Mouse (Mus musculus) CH12.LX (cell line): ENCODE measurements around the gene Hist1h3c. TPM values are rescaled to one million over a fixed set of nuclear protein-coding genes. Genes with fewer than 3 reads are reported as not detected.
"Not testable (repeated sequence)": the region's sequence is repeated elsewhere in the genome, so short reads cannot be mapped to it uniquely, and the experiment has no call there.

Experiments
- DNase-seq: peaks from one replicate; pipeline ENCODE4 v3.0.0-alpha.2; 2013; ENCODE audit errors: extremely low read depth
- H3K27ac ChIP-seq: 2 replicates; pipeline ENCODE4 v1.5.1; 2012; ENCODE audit warnings: low read depth, mild to moderate bottlenecking, control low read depth, moderate library complexity; ENCODE audit not compliant: insufficient read depth
- H3K27me3 ChIP-seq: replicated peaks from 2 replicates; pipeline ENCODE3; 2012; ENCODE audit warnings: inconsistent platforms
- H3K36me3 ChIP-seq, 2 experiments: replicated peaks in 1 of 2; 2 replicates each; pipeline versions ENCODE3 to v1.6.1; 2012; ENCODE audit warnings: inconsistent platforms in 1 of 2, low read length in 1 of 2, mild to moderate bottlenecking in 1 of 2, mixed read lengths in 1 of 2, moderate library complexity in 1 of 2; ENCODE audit not compliant: control insufficient read depth in 1 of 2, insufficient read depth in 1 of 2
- H3K4me1 ChIP-seq, 2 experiments: 2 replicates each; pipeline ENCODE4 v1.6.1; 2012; ENCODE audit warnings: inconsistent platforms in 1 of 2, moderate library complexity in 1 of 2; ENCODE audit not compliant: insufficient read depth in 2 of 2, control insufficient read depth in 1 of 2
- H3K4me2 ChIP-seq: 2 replicates; pipeline ENCODE4 v1.6.1; 2012; ENCODE audit warnings: low read depth, mild to moderate bottlenecking, control low read depth; ENCODE audit not compliant: poor library complexity, insufficient read depth, severe bottlenecking
- H3K4me3 ChIP-seq, 3 experiments: fragments of 150-350 bp in 1 of 3; sonication (generic) in 1 of 3; replicated peaks in 1 of 3; 2 replicates each; pipeline versions ENCODE3 to v1.5.1; 2011 to 2012; ENCODE audit warnings: low read depth in 2 of 3, low read length in 2 of 3, mild to moderate bottlenecking in 2 of 3, moderate library complexity in 2 of 3, control low read depth in 1 of 3, improper control_type of control experiment in 1 of 3, inconsistent platforms in 1 of 3, mixed read lengths in 1 of 3; ENCODE audit not compliant: poor library complexity in 1 of 3
- H3K79me2 ChIP-seq: replicated peaks from 2 replicates; pipeline ENCODE4 v1.6.1; 2012; ENCODE audit warnings: mild to moderate bottlenecking, moderate library complexity; ENCODE audit not compliant: control insufficient read depth, poor library complexity, insufficient read depth, severe bottlenecking; ENCODE audit errors: extremely low read depth
- H3K9ac ChIP-seq: 2 replicates; pipeline ENCODE4 v1.6.1; 2012; ENCODE audit warnings: low read depth, mild to moderate bottlenecking, control low read depth, moderate library complexity; ENCODE audit not compliant: insufficient read depth
- H3K9me3 ChIP-seq: replicated peaks from 2 replicates; pipeline ENCODE3; 2012; ENCODE audit warnings: low read length, inconsistent platforms, mixed read lengths
- BHLHE40 ChIP-seq: IDR thresholded peaks from 2 replicates; pipeline ENCODE4 v1.6.1; 2011; ENCODE audit warnings: mild to moderate bottlenecking, low read depth, low read length, improper control_type of control experiment
- E2F4 ChIP-seq: IDR thresholded peaks from 2 replicates; pipeline ENCODE4 v1.6.1; 2011; ENCODE audit warnings: low read depth, low read length, improper control_type of control experiment; ENCODE audit not compliant: insufficient replicate concordance
- EP300 ChIP-seq: IDR thresholded peaks from 2 replicates; pipeline ENCODE4 v1.6.1; 2011; ENCODE audit warnings: low read length, improper control_type of control experiment
- JUN ChIP-seq: IDR thresholded peaks from 2 replicates; pipeline ENCODE4 v1.6.1; 2011; ENCODE audit warnings: low read depth, mild to moderate bottlenecking, low read length, improper control_type of control experiment, moderate library complexity; ENCODE audit not compliant: insufficient read depth
- KAT2A ChIP-seq: IDR thresholded peaks from 2 replicates; pipeline ENCODE4 v1.6.1; 2012; ENCODE audit warnings: low read length, improper control_type of control experiment, inconsistent platforms; ENCODE audit not compliant: insufficient replicate concordance
- MAX ChIP-seq: IDR thresholded peaks from 2 replicates; pipeline ENCODE4 v1.6.1; 2011; ENCODE audit warnings: low read length, improper control_type of control experiment
- RCOR1 ChIP-seq: conservative IDR thresholded peaks from 2 replicates; pipeline ENCODE4 v1.6.1; 2012; ENCODE audit warnings: low read depth, mild to moderate bottlenecking, inconsistent platforms, low read length, improper control_type of control experiment
- SIN3A ChIP-seq: IDR thresholded peaks from 2 replicates; pipeline ENCODE4 v1.6.1; 2012; ENCODE audit warnings: low read length, improper control_type of control experiment, inconsistent platforms
- ZC3H11A ChIP-seq: IDR thresholded peaks from 2 replicates; pipeline ENCODE4 v1.6.1; 2012; ENCODE audit warnings: low read depth, mild to moderate bottlenecking, inconsistent platforms, low read length, improper control_type of control experiment
- ZKSCAN1 ChIP-seq: IDR thresholded peaks from 2 replicates; pipeline ENCODE4 v1.6.1; 2012; ENCODE audit warnings: low read depth, inconsistent platforms, low read length, improper control_type of control experiment, borderline replicate concordance
- ZNF384 ChIP-seq: IDR thresholded peaks from 2 replicates; pipeline ENCODE4 v1.6.1; 2012; ENCODE audit warnings: low read depth, low read length, improper control_type of control experiment, inconsistent platforms
- dilution Hi-C: fragments of 300-500 bp; cut with MboI; formaldehyde crosslinking; loops from 2 replicates; pipeline ENCODE4 v1.14.3; 2020; ENCODE audit warnings: low sequenced_read_pairs; ENCODE audit not compliant: extremely low pct_unique_long_range_greater_than_20kb, extremely low pct_ligation_motif_present
- in situ Hi-C: fragments of 300-500 bp; cut with MboI; formaldehyde crosslinking; loops from 3 replicates; pipeline ENCODE4 v1.14.3; 2019; ENCODE audit warnings: low sequenced_read_pairs, low pct_ligation_motif_present, low pct_unique_long_range_greater_than_20kb, mixed read lengths
- polyA plus RNA-seq: library from polyadenylated mRNA; unstranded; fragments of >175 nt; gene quantifications from 2 replicates; pipeline ENCODE4 v1.2.1, GENCODE M21; 2012; ENCODE audit warnings: low read depth; ENCODE audit not compliant: insufficient read length
- total RNA-seq, 2 experiments: library from RNA; depleted of rRNA; stranded (reverse); fragments of 300-350 nt in 1 of 2; fragments of >200 nt in 1 of 2; gene quantifications; 2 replicates each; pipeline ENCODE4 v1.2.3; 2012 to 2014

Hist1h3c gene
- total and polyA plus RNA-seq, 3 experiments, result 7.3 to 1,847 (median 73.1) TPM

DNA sequence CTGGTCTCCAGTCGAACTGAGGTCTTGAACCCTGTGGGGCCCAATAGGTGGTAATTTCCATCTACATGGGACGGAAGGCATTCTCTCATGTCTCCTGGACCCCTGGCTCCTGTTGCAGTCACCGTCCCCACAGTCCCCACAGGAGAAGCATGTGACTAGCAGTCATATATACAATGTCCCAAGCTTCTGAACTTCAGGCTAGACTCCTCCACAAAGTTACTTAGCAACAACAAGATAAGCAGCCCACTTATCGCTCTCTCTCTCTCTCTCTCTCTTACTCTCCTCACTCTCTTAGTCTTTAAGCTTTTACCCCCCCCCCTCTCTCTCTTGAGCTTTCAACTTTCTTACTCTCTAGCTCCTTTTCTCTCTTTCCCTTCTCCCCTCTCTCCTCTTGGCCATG lies 21.2 kb downstream of the Hist1h3c start:
- H3K9me3 ChIP-seq, result no peaks in the 10 kb centered on the region
- H3K36me3 ChIP-seq, result no peaks in the 10 kb centered on the region
- in situ Hi-C loops (loop anchor here (10.0 kb wide), 1 partner anchor 89 kb away; no protein-coding TSS in a partner anchor), dilution Hi-C loops (no loop called here)
- no peak overlapping the region for H3K9ac ChIP-seq
- H3K4me2 ChIP-seq, result no peak overlapping the region
- H3K27me3 ChIP-seq, result no peaks in the 10 kb centered on the region
- no peak for DNase-seq
- H3K27ac ChIP-seq, result no peak overlapping the region
- TF ChIP-seq KAT2A, result no peak
- H3K4me1 ChIP-seq, result no peaks in the 10 kb centered on the region
- H3K79me2 ChIP-seq, result no peaks in the 10 kb centered on the region
- H3K4me3 ChIP-seq, result no peak overlapping the region

DNA sequence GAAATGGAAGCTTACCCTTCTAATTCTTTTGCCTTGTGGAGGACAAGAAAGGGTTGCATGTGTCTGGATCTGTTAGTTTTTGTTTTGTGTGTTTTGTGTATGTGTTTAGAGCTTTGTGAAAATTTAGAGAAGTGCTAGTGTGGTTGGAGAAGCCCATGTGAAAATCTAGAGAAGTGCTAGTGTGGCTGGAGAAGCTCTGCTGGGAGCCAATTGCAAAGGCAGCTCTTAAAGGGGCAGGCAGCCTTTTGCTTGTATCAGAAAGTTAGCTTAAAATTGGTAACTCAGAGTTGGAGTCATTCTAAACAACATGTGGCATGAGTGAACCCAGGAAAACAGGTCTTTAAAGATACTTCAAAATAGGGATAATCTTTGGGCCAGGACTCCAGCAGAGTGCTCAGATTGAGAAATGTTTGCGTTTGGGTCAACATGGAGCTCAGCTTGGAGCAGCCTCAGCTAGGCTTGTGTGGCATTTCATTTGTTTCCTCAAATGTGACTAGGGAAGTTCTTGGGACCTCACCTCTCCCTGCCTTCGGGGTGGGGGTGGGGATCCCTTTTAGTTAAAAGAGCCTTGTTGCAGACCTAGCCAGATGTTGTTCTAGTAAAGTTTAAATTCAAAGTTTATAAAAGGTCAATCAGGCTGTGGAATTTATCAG lies 27.7 kb downstream of the Hist1h3c start:
- H3K4me2 ChIP-seq, H3K36me3 ChIP-seq, DNase-seq, H3K79me2 ChIP-seq, dilution Hi-C loops, H3K4me1 ChIP-seq, H3K27ac ChIP-seq, H3K27me3 ChIP-seq, H3K9ac ChIP-seq, in situ Hi-C loops, H3K9me3 ChIP-seq, H3K4me3 ChIP-seq: not testable (repeated sequence)

DNA sequence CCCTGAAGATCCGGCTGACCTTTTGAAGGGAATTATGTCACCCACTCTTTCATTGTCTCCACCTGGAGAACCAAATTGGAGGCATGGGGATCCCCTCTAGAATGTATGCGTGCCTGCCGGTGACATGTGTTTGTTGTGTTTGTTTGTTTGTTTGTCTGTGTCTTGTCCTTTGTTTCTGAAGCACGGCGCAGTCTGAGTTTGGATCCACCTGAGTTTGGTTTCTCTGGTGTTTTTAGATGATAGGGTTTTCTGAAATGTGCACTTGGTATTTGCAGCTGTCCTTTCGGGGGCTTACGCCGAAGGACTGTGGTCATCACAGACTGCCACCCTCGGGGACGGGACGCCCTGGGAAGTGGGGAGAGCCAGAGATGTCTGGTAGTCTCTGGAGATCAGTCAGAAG lies 28.2 kb downstream of the Hist1h3c start:
- no peak overlapping the region for H3K9ac ChIP-seq

More for the DNA sequence above, 28.2 kb downstream of the Hist1h3c start:
- TF ChIP-seq BHLHE40 (no peak), E2F4 (no peak), ZC3H11A (no peak), ZNF384 (no peak), EP300 (no peak), JUN (no peak), ZKSCAN1 (no peak), SIN3A (no peak), RCOR1 (no peak), KAT2A (no peak), MAX (no peak)
- in situ Hi-C loops (no loop called here), dilution Hi-C loops (no loop called here)
- Histone ChIP-seq H3K9me3 (no peaks in the 10 kb centered on the region), H3K4me2 (no peak overlapping the region), H3K4me1 (peaks cover 0 to 3% of the 10 kb centered on the region in 2 experiments; a peak in 1 of 4 replicates), H3K4me3 (no peak overlapping the region), H3K79me2 (no peaks in the 10 kb centered on the region), H3K27me3 (no peaks in the 10 kb centered on the region), H3K36me3 (no peaks in the 10 kb centered on the region), H3K27ac (no peak overlapping the region)
- DNase-seq, result no peak
